Mouse (Mus musculus) right cerebral cortex, postnatal 10 days (tissue): ENCODE results near the gene Tyr.
A peak's percentile ranks its signal among the peaks of the same experiment; 100 is the strongest.
"Not testable (repeated sequence)": the region's sequence is repeated elsewhere in the genome, so short reads cannot be mapped to it uniquely, and the experiment has no call there.

Experiments used
- DNase-seq, 2 experiments: peaks; one replicate each; pipeline ENCODE4 v3.0.0; 2021; ENCODE audit warnings: low spot score in 2 of 2

Tyr gene

GRCm38 (mm10) chr7:87493412-87493811, at the start of gene Tyr:
Gene Tyr, minus strand, starts transcription at chr7:87493512.
- DNase-seq = no peak

GRCm38 (mm10) chr7:87539031-87539430, 45.7 kb upstream of the Tyr start:
- DNase-seq = no peak

GRCm38 (mm10) chr7:87494124-87494682, 891 bp upstream of the Tyr start:
- DNase-seq = peak; percentile 31 to 52

GRCm38 (mm10) chr7:87488024-87488423, 5.3 kb downstream of the Tyr start:
- no peak for DNase-seq

- DNase-seq = no peak
Measured at GRCm38 (mm10) chr7:87413271-87413670, 80.0 kb downstream of the Tyr start.

- DNase-seq = not testable (repeated sequence)
Measured at GRCm38 (mm10) chr7:87411373-87411772, 81.9 kb downstream of the Tyr start.

- no peak for DNase-seq
Measured at GRCm38 (mm10) chr7:87397023-87397422, 96.3 kb downstream of the Tyr start.

GRCm38 (mm10) chr7:87374935-87375334, 118.4 kb downstream of the Tyr start:
- no peak for DNase-seq
